Mouse (Mus musculus) thymus, adult 2 months (tissue): ENCODE results near the gene Cyp2g1.

Experiments used
- CTCF ChIP-seq: fragments of 200-500 bp; IDR thresholded peaks from 2 replicates; pipeline ENCODE4 v1.5.1; 2012; ENCODE audit warnings: mild to moderate bottlenecking, control low read depth, low read length, moderate library complexity, borderline replicate concordance; ENCODE audit not compliant: control insufficient read depth, poor library complexity, insufficient read depth; ENCODE audit errors: extremely low read depth
- POLR2A ChIP-seq: fragments of 200-500 bp; IDR thresholded peaks from 2 replicates; pipeline ENCODE4 v1.6.1; 2012; ENCODE audit warnings: mild to moderate bottlenecking, low read length, control low read depth, moderate library complexity; ENCODE audit not compliant: control insufficient read depth, poor library complexity, insufficient read depth; ENCODE audit errors: extremely low read depth

DNA sequence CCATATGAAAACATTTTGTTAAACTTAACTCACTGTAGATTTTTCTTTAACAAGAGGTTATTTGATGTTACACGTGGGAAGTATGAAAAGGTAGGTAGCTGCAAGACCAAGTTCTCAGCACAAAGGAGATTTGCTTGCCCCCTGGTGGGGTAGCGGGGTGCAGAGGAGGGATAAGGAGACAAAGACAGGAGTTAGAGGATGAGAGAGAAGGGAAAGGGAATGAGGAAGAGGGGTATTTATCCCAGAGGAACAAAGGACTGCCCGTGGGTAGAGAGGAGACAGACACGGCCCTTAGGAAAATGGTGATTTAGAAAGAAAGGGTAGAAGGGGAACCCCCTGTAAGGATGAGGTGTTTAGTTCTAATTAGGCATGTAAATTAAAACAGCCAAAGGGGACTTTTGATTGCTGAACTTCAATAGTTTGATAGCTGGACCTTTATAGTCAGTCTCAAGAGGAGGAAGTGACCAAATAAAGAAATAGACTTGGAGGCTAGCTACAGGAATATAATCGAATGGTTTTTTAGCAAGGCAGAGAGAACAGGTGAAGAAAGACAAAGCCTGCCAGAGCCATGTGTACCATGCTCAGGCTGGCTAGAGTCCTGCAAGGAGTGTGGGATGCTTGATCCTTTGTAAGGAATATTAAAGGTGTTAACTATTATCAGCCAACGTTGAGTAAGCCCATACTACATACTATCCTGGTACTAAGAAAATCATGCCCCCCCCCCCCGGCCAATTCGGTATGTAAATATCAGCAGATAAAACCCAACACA, 27.5 kb upstream of the Cyp2g1 start:
- TF ChIP-seq POLR2A = no peak
- no peak for TF ChIP-seq CTCF
